Mouse (Mus musculus) myocyte (in vitro differentiated cells): ENCODE measurements at regions not wholly inside any gene's neighbourhood (a gene's known extent, or its start where the extent isn't known, plus 50 kb on each side); places are given as distances from the start of the nearest gene placed in this dataset.

Experiments
- H3K27me3 ChIP-seq: one replicate; pipeline ENCODE4 v1.6.1; 2011; ENCODE audit not compliant: control insufficient read depth, insufficient read depth, insufficient read length
- H3K36me3 ChIP-seq: one replicate; pipeline ENCODE4 v1.6.1; 2011; ENCODE audit not compliant: control insufficient read depth, insufficient read depth
- H3K4me2 ChIP-seq: one replicate; pipeline ENCODE4 v1.6.1; 2011; ENCODE audit warnings: low read depth, control low read depth
- H3K4me3 ChIP-seq: one replicate; pipeline ENCODE4 v1.5.1; 2011; ENCODE audit warnings: mild to moderate bottlenecking, control low read depth, moderate library complexity
- H3K79me2 ChIP-seq: one replicate; pipeline ENCODE4 v1.6.1; 2011; ENCODE audit not compliant: control insufficient read depth, insufficient read depth
- H3ac ChIP-seq: one replicate; pipeline ENCODE4 v1.6.1; 2011; ENCODE audit not compliant: control insufficient read depth, insufficient read length
- CEBPB ChIP-seq: IDR thresholded peaks from 2 replicates; pipeline ENCODE4 v1.6.1; 2011; ENCODE audit warnings: mild to moderate bottlenecking, moderate library complexity; ENCODE audit not compliant: poor library complexity, insufficient read depth, severe bottlenecking
- E2F4 ChIP-seq: IDR thresholded peaks from one replicate; pipeline ENCODE4 v1.6.1; 2011; ENCODE audit warnings: mild to moderate bottlenecking, control low read depth, moderate library complexity; ENCODE audit not compliant: insufficient read depth
- MAX ChIP-seq: IDR thresholded peaks from one replicate; pipeline ENCODE4 v1.6.1; 2011; ENCODE audit warnings: low read depth, mild to moderate bottlenecking, control low read depth
- MYOD1 ChIP-seq, 3 experiments: IDR thresholded peaks; one replicate each; pipeline ENCODE4 v1.6.1; 2011; ENCODE audit warnings: control low read depth in 2 of 3, low read depth in 2 of 3, mild to moderate bottlenecking in 2 of 3, moderate library complexity in 1 of 3; ENCODE audit not compliant: insufficient read length in 2 of 3, control insufficient read depth in 1 of 3
- MYOG ChIP-seq, 3 experiments: IDR thresholded peaks; one replicate each; pipeline ENCODE4 v1.6.1; 2011; ENCODE audit warnings: control low read depth in 2 of 3, low read depth in 2 of 3, mild to moderate bottlenecking in 2 of 3; ENCODE audit not compliant: insufficient read length in 2 of 3, control insufficient read depth in 1 of 3, insufficient read depth in 1 of 3
- POLR2A ChIP-seq: IDR thresholded peaks from one replicate; pipeline ENCODE4 v1.6.1; 2011; ENCODE audit warnings: low read depth, mild to moderate bottlenecking, control low read depth, moderate library complexity; ENCODE audit not compliant: insufficient read length
- POLR2AphosphoS2 ChIP-seq: IDR thresholded peaks from one replicate; pipeline ENCODE4 v1.6.1; 2011; ENCODE audit warnings: low read depth, control low read depth; ENCODE audit not compliant: insufficient read length
- REST ChIP-seq: IDR thresholded peaks from one replicate; pipeline ENCODE4 v1.6.1; 2011; ENCODE audit warnings: mild to moderate bottlenecking, control low read depth, moderate library complexity; ENCODE audit not compliant: insufficient read depth, insufficient read length
- SRF ChIP-seq: IDR thresholded peaks from one replicate; pipeline ENCODE4 v1.6.1; 2011; ENCODE audit warnings: low read depth; ENCODE audit not compliant: control insufficient read depth, insufficient read length
- TCF12 ChIP-seq: IDR thresholded peaks from one replicate; pipeline ENCODE4 v1.6.1; 2011; ENCODE audit warnings: mild to moderate bottlenecking, control low read depth; ENCODE audit not compliant: poor library complexity, insufficient read depth, severe bottlenecking
- TCF3 ChIP-seq: IDR thresholded peaks from one replicate; pipeline ENCODE4 v1.6.1; 2011; ENCODE audit warnings: low read depth, control low read depth; ENCODE audit not compliant: insufficient read length
- USF1 ChIP-seq: IDR thresholded peaks from one replicate; pipeline ENCODE4 v1.6.1; 2011; ENCODE audit warnings: low read depth, mild to moderate bottlenecking, control low read depth, moderate library complexity

- TF ChIP-seq TCF3 (no peak), MYOG (IDR thresholded peaks at IDR 0.05; ENCODE audit: control insufficient read depth in 1 of 3, insufficient read depth in 1 of 3, insufficient read length in 2 of 3, low read depth in 2 of 3) (no peak), TCF12 (no peak), USF1 (no peak), REST (no peak), SRF (no peak), CEBPB (no peak), POLR2AphosphoS2 (no peak), E2F4 (no peak), POLR2A (no peak), MYOD1 (IDR thresholded peaks at IDR 0.05; ENCODE audit: control insufficient read depth in 1 of 3, insufficient read length in 2 of 3, low read depth in 2 of 3) (no peak), MAX (no peak)
- no peak overlapping the region for H3K4me2 ChIP-seq
- H3K36me3 ChIP-seq = no peaks in the 10 kb centered on the region
- no peak overlapping the region for H3ac ChIP-seq
- H3K27me3 ChIP-seq = no peaks in the 10 kb centered on the region
- no peaks in the 10 kb centered on the region for H3K79me2 ChIP-seq
- no peak overlapping the region for H3K4me3 ChIP-seq
Measured at GRCm38 (mm10) chr17:63811246-63811785, 51.5 kb upstream of the Fer start.

- H3K79me2 ChIP-seq = no peaks in the 10 kb centered on the region
- no peaks in the 10 kb centered on the region for H3K27me3 ChIP-seq
- H3K4me3 ChIP-seq = no peak overlapping the region
- H3K36me3 ChIP-seq = no peaks in the 10 kb centered on the region
- no peak for TF ChIP-seq E2F4
- no peak for TF ChIP-seq MYOG (IDR thresholded peaks at IDR 0.05; ENCODE audit: control insufficient read depth in 1 of 3, insufficient read depth in 1 of 3, insufficient read length in 2 of 3, low read depth in 2 of 3)
- no peak for TF ChIP-seq SRF
- TF ChIP-seq USF1 = no peak
- no peak for TF ChIP-seq POLR2A
- no peak for TF ChIP-seq MAX
- no peak for TF ChIP-seq TCF3
- no peak for TF ChIP-seq TCF12
- TF ChIP-seq CEBPB = no peak
- TF ChIP-seq MYOD1 (IDR thresholded peaks at IDR 0.05; ENCODE audit: control insufficient read depth in 1 of 3, insufficient read length in 2 of 3, low read depth in 2 of 3) = no peak
- TF ChIP-seq POLR2AphosphoS2 = no peak
- no peak for TF ChIP-seq REST
- H3K4me2 ChIP-seq = no peak overlapping the region
- H3ac ChIP-seq = no peak overlapping the region
Measured at GRCm38 (mm10) chr17:63812586-63812985, 50.3 kb upstream of the Fer start.
